Mouse (Mus musculus): ENCODE measurements around the gene Mvd. TPM values are rescaled to one million over a fixed set of nuclear protein-coding genes. Genes with fewer than 3 reads are reported as not detected.

Mvd gene
- total RNA-seq, 1 experiment from 2014 or later = 8.8 TPM

Other genes starting within 250 kb of the Mvd start
- gene Zfpm1, start 161.3 kb downstream of the Mvd start, total RNA-seq (2017) = 7.9 to 23.3 TPM (median 10.3 TPM) in 3 replicates
- gene Trhr2, start 82.7 kb downstream of the Mvd start, total RNA-seq (2017) = not detected in 3 replicates
- 57.4 to 76.1 TPM (median 69.7 TPM) in 3 replicates for gene Zc3h18, start 66.8 kb downstream of the Mvd start, total RNA-seq (2017)
- gene Il17c, start 21.4 kb downstream of the Mvd start, total RNA-seq (2017) = not detected in 3 replicates
- 340 to 389 TPM (median 367 TPM) in 3 replicates for gene Cyba, start 10.5 kb downstream of the Mvd start, total RNA-seq (2017)
- 1.6 TPM in 1 of 3 replicates, not detected in the others for gene Snai3, start 17.3 kb upstream of the Mvd start, total RNA-seq (2017)
- 96.0 to 108 TPM (median 106 TPM) in 3 replicates for gene Rnf166, start 32.6 kb upstream of the Mvd start, total RNA-seq (2017)
- gene Ctu2, start 32.7 kb upstream of the Mvd start, total RNA-seq (2017) = 10.3 to 24.8 TPM (median 12.1 TPM) in 3 replicates
- gene Piezo1, start 107.9 kb upstream of the Mvd start, total RNA-seq (2017) = 31.7 to 76.2 TPM (median 45.9 TPM) in 3 replicates
- gene Cdt1, start 124.6 kb upstream of the Mvd start, total RNA-seq (2017) = 11.1 to 24.4 TPM (median 12.4 TPM) in 3 replicates
- gene Aprt, start 133.5 kb upstream of the Mvd start, total RNA-seq (2017) = 30.5 to 53.3 TPM (median 49.7 TPM) in 3 replicates
- gene Galns, start 168.0 kb upstream of the Mvd start, total RNA-seq (2017) = 9.9 to 15.0 TPM (median 12.4 TPM) in 3 replicates
- gene Trappc2l, start 168.2 kb upstream of the Mvd start, total RNA-seq (2017) = 19.5 to 35.7 TPM (median 20.3 TPM) in 3 replicates
- not detected in 3 replicates for gene Pabpn1l, start 179.3 kb upstream of the Mvd start, total RNA-seq (2017)

All from monocyte, adult 5-6 weeks (primary cell).